Mouse (Mus musculus) cerebellum, adult 9-11 months (tissue): ENCODE measurements around the gene Spag7.

Source experiments
- DNase-seq: peaks from one replicate; pipeline ENCODE4 v3.0.0; 2022

The Spag7 gene

DNA sequence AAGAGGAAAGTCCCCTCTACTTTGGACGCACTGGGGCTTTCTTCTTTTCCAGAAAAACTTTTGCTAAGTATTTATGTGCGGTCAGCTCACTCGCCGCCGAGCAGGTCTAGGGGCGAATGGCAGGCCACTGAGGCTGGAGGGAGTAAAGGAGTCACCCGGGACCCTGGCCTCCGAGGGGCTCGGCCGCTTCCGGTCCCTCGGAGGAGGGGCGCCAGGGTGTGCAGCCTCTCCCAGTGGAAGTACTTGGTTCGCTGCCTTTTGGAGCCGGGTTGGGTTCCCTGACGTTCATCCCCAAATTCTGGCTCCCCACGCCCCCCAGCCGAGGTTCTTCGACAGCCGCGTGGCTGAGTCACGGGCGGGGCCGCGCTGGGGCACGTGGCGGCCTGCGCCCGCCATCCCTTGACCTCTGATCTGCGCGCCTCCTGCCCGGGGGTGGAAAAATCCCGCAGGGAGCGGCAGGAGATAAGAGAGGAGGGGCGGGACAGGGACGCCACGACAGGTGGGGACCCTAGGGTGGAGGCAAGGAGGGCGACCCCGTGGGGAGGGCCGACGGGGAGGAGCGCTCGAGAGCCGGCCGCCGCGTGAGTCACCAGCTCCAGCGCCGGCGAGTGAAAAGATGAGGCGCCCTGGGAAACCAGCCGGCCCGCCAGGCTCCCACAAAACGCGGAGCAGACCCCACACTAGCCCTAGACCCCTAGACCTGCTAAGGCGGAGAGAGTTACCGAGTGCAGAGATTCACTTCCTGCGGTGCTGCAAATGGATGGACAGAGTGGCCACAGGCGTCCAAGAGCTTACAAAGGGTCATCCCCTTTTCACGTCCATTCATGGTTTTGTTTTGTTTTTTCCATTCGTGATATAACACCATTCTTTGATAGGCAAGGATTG, 13.4 kb downstream of the Spag7 start:
- DNase-seq = peak; percentile 74

- peak; percentile 87 for DNase-seq
Measured at GRCm38 (mm10) chr11:70654923-70655570, 14.2 kb downstream of the Spag7 start.

GRCm38 (mm10) chr11:70654198-70654922, 14.9 kb downstream of the Spag7 start, which contains the start of gene Pfn1:
Gene Pfn1 (minus strand): TSS chr11:70654644.
- peak; percentile 84 for DNase-seq

DNA sequence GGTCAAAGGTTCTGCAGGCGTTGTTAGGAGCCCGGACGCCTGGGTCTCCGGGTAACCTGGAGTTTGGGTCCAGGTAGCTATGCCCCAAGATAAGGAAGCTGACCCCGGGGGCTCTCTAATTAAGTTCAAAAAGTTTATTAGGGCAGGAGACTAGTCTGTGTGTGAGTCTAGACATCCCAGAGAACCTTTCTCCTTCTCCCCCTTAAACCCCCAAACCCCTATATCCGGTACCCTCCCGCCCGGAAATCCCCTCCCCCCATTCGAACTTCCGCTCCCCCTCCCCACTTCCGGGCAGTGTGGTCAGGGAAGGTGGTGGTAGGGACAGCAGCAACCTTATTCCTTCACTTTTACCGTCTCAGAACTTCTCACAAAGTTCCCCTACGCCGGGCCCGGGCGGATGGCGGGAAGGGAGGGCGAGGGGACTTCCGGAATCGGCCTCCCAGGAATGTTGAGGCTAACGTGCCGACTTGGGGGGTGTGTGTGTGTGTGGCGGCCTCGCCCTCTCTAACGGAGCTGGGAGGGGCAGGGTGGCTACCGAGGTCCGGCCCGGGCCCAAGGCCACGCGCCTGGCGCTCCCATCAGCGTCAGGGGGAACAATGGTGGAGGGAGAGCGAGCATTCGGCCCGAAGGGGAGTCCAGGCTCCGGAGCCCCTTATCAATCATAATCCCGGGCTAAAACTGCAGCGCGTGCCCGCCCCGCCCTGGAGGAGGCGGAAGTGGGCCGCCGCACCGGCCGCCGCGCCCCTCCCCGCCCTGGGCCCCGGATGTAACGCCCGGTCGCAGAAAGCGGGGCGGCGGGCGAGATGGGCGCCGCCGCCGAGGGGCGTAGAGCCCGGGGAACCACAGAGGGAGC, 15.6 kb downstream of the Spag7 start:
- peak; percentile 75 for DNase-seq

DNA sequence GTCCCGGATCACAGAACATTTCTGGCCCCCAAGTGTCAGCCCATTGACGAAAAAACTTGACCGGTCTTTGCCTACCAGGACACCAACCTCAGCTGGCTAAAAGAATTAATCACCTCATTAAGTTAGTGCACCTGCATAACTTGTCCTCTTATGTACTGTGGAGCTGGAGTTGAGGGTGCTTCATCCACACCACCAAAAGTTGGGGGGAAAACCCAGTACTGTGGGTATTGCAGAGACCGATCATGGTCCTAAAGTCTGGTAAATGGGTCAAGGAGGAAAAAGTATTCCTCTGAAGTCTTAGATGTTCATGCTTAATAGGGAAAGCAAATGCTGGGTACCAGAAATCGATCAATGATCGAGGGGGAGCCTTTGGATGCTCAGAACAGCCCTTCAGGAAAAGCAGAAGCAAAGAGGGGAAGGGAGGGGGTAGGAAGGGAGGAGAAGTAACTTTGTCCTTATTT, 16.3 kb downstream of the Spag7 start:
- peak; percentile 44 for DNase-seq

DNA sequence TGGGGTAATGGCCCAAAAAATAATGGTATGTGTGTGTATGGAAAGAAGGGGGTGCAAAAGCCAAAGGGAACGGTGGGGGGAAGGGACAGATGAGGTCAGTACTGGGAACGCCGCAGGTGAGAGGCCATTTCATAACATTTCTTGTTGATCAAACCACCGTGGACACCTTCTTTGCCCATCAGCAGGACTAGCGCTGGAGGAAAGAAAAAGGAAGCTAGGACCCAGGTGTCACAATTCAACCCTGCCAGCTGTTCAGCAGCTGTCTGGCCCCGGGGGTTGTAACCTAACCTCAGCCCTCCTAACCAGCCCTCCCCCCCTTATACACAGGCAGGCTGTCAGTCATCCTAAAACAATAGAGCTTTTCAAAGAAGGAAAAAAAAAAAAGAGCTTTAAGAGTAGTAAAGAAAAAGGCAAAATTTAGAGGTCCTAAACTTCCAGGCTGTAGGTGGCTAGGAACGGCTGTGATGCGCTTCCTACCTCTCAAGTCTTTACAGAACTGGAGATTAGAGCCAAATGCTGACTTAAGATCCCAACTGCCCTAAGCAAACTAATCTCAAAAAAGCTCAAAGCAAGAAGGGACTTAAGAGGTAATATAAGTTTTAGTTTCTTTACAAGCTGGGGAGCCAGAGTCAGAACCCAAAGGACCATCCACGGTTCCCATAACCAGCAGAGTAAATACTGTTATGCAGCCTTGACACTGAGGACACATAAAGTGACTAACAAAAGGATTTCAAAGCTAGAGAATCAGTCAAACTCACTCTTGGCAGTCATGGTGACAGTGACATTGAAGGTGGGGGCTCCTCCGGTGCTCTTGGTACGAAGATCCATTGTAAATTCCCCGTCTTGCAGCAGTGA, 17.0 kb downstream of the Spag7 start:
- DNase-seq = peak; percentile 55

- DNase-seq = peak; percentile 39
Measured at GRCm38 (mm10) chr11:70651391-70651790, 17.8 kb downstream of the Spag7 start.

GRCm38 (mm10) chr11:70650322-70651175, 18.7 kb downstream of the Spag7 start:
- DNase-seq = peak; percentile 44

DNA sequence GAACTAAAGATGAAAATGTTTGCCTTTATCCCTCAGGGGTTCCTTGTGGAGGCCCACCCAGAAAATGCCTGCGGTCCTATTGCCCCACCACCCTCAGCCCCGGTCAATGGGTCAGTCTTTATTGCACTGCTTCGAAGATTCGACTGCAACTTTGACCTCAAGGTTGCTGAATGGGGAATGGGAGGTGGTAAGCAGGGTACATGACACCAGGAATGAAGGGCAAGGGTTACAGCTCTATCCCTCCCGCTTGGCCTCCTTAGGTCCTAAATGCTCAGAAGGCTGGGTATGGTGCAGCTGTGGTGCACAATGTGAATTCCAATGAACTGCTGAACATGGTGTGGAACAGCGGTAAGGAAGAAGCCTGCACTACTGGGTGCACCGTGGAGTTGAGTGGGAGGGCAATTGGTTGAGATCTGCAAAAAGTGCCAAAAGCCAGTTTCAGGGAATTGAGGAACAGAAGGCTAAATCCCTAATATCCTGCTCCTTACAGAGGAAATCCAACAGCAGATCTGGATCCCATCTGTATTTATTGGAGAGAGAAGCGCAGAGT, 20.0 kb downstream of the Spag7 start:
- DNase-seq = peak; percentile 26

DNA sequence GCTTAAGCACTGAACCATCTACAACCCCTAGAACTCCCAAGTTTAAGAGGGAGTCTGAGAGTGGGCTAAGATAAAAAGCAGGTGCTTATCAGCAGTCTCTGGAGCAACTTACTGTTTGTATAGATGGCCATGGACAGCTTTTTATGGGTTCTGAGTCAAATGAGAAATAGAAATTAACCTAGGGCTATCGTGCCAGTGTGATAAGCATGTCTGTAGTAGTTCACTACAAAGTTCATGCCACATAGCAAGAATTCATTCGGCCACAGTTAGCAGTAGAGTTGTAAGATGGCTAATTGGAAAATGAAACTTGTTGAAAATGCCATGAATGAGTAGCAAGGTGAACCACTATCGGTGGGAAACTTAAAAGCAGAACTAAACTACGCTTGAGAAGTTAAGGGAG, 20.7 kb downstream of the Spag7 start:
- peak; percentile 14 for DNase-seq

GRCm38 (mm10) chr11:70647716-70648420, 21.3 kb downstream of the Spag7 start:
- peak; percentile 74 for DNase-seq

GRCm38 (mm10) chr11:70646691-70647650, 22.2 kb downstream of the Spag7 start, which contains the start of the genes Rnf167 and Slc25a11:
Gene Rnf167 (plus strand): TSS chr11:70647235.
Gene Slc25a11 (minus strand): TSS chr11:70647479.
- DNase-seq = peak; percentile 99

- DNase-seq = peak; percentile 77
Measured at GRCm38 (mm10) chr11:70646259-70646555, 23.0 kb downstream of the Spag7 start.

DNA sequence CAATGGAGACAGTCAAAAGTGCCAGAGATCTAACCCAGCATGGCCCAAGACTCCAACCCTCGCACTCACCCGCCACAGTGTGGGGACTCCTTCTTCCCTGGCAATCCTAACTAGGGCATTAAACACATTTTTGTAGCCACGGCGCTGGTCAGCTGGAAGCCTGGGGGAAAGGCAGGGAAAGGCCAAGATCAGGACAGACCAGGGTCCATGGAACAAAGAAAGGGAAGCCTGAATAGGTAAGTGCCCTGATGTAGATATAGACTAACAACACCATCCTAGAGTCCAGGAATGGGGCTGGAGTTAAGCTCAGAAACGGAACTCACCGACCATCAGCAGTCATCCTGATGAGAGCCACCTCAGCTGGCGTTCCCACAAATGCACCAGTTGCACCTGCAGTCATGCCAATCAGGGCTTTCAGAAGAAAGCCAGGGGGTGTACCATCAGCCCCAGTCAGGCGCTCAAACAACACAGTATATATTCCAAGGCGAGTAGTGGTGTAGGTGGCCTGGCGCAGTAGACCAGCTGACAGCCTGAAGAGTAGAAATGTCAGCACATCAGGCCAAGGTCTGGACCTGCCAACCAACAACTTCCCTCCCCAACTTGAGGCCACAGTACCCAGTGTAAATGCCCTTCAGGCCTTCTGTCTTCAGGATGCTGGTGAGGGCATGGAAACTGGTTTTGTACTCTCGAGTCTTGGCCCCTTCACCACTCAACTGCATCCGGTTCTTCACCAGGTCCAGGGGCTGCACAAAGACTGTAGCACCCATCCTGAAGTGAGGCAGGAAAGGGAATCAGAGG, 23.6 kb downstream of the Spag7 start:
- DNase-seq = peak; percentile 60

- DNase-seq = peak; percentile 59
Measured at GRCm38 (mm10) chr11:70644564-70645103, 24.6 kb downstream of the Spag7 start.

DNA sequence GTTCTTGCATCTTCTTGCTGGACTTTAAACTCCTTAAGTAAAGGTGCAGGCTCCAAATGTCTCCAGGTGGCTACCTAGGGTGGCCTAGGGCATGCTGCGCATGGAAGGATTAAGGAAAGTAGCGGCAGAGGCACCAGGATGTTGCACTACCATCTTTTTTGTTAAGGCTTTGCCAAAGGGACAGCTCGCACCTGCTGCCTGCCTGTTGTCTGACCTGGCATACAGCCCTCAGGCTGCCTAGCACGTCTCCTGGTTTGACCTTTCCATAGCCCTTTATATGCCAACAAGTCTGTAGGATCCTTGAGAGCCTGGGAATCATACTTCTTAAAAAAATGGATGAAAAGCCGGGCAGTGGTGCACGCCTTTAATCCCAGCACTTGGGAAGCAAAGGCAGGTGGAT, 26.2 kb downstream of the Spag7 start:
- DNase-seq = no peak

- no peak for DNase-seq
Measured at GRCm38 (mm10) chr11:70641241-70641640, 28.0 kb downstream of the Spag7 start.
